Mouse (Mus musculus) lung, postnatal 0 days (tissue): ENCODE measurements around the gene Ankrd33b.

Source experiments
- CTCF ChIP-seq: IDR thresholded peaks from 2 replicates; pipeline ENCODE4 v1.5.1; 2016; ENCODE audit warnings: antibody characterized with exemption, mild to moderate bottlenecking
- EP300 ChIP-seq: IDR thresholded peaks from 2 replicates; pipeline ENCODE4 v1.6.1; 2016; ENCODE audit warnings: antibody characterized with exemption, mild to moderate bottlenecking, control low read depth

DNA sequence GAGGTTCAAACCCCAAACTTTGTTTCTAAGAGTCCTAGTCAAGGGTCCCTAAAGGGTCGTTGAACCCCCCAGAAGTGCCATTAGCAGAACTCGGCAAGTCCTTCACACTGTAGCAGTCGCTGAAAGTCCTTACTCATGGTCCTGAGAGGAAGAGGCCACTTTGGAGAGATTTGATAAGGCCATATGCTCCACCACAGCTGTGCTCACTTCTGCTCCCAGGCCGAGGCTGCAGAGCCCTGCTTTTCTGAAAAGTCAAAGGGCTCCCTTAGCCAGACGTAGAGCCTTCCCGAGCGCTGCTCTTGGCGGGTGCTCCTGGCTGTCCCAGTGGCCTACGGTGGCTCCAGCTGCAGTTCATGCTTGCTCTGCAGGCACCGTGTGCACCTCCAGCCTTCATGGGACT lies 94.0 kb downstream of the Ankrd33b start:
- TF ChIP-seq CTCF: no peak
- TF ChIP-seq EP300: no peak
